Mouse (Mus musculus) Muller cell, postnatal 12 days (primary cell): ENCODE measurements around the gene Syt6.
"Not testable (repeated sequence)": the region's sequence is repeated elsewhere in the genome, so short reads cannot be mapped to it uniquely, and the experiment has no call there.

Experiments used
- DNase-seq: peaks from one replicate; pipeline ENCODE4 v3.0.0-alpha.2; 2015; ENCODE audit errors: inconsistent ontology term

Syt6 gene

DNA sequence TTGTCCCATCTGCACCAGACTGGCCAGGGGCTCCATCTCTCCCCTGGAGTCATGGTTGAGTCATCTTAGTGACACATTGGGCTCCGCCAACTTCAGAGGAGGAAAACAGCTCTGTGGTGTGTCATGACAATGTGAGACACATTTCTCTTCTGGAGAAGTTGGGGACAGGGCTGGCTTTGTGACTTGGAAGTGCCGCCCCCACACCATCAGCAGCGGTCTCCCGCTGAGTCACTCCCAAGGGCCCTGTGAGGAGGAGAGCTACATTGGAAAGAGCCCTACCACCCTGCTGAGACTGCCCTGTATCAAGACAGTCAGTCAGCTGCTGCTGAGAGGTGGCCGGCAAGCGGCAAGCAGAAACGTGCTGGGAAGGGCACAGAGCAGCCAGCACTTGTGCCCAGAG is 26.0 kb downstream of the Syt6 start:
- DNase-seq: peak; percentile 84

DNA sequence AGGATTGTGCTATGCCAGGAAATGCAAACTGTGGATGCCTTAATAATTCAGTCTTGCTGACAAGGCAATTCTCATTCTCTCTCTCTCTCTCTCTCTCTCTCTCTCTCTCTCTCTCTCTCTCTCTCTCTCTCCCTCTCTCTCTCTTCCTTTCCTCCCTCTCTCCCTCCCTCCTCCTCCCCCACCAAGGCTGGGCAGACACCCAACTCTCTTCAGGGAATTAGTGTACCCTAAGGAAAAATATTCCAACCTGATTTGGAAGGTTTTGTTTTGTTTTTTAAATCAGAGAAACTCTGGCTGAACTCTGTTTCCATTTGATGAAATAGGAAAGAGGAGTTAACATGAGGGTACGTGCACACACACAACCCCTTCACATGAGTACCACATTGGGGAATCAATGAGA is 26.5 kb downstream of the Syt6 start:
- DNase-seq: peak; percentile 48

DNA sequence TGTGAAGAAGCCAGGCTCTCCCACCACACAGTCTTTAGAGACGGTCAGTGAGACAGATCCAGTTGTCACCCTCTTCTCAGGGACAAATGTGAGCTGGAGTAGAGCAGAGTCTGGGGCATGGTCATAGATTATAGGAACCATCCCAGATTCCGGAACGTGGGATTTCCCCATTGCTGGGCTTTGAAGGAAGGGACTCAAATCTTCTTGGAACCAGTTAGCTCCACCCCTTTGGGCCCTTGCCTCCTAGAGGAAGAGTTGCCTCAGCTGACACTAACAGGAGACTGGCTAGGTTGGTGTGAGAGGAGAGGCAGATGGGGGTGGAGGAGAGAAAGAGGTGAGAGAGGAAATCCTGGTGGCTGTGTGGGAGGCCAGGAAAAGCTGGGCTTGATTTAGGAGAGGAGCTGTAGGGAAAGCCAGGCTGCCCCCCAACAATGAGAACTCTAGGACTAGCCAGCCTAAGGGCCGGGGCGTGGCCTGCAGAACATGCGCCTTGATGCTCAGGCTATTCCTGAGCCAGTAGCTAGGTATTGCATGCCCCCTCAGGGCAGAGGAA is 31.1 kb downstream of the Syt6 start:
- DNase-seq: no peak

DNA sequence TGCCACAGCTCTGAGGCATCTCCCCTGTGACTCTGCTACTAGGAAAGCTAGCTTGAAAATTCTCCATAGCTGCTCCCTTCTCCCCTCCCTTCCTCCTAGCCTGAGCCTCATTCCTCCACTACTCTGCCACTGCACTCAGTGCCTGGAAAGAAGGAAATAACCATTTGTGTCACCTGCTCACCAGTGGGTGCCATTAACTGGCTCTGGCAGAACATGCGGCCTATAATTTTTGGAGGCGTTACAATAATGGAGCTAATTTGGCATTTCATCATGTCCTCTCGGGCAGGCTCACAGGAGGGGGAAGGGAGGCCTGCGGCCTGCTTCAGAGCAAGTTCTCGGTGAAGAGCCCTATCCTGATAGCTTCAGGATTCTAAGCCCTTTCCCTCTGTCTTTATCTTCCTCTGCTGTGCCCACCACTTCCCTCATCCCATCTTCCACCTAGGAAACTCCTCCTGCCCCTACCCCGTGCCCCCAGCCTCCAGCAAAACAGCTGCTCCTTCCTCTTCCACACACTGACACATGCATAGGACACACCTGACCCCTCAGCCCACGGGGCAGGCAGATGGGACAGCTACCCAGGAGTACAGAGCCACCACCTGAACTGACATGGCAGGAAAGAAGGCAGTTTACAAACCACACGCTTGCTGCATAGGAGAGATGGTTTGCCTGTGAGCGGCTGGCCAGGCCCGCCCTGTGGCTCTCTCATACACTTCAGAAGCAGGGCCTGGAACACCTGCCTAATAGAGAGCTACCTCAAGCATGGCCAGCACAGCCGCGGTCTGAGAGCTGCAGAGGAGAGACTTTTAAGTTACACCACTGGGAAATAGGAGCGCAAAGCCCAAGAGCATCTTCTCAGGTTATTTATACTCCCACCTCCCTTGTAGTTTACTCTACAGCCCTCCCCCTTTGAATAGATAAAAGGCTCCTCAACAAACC is 31.9 kb downstream of the Syt6 start:
- no peak for DNase-seq

DNA sequence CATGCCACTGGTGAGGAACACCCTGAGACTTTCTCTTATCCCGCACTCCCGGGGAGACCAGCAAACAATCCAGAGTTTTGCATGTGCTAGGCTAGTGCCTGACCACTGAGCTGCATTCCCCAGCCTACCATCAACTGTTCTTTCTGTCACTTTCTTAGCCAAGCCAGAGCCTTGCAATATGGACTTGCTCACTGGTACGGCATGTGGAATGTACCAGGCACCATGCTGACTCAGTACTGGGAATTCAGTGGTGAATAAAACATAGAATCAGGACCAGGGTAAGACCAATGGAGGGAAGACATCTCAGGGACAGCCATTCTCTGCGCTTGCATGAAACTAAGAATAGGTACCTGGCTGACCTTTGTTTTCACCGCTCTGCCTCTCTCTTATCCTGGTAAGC is 35.2 kb downstream of the Syt6 start:
- DNase-seq: no peak

DNA sequence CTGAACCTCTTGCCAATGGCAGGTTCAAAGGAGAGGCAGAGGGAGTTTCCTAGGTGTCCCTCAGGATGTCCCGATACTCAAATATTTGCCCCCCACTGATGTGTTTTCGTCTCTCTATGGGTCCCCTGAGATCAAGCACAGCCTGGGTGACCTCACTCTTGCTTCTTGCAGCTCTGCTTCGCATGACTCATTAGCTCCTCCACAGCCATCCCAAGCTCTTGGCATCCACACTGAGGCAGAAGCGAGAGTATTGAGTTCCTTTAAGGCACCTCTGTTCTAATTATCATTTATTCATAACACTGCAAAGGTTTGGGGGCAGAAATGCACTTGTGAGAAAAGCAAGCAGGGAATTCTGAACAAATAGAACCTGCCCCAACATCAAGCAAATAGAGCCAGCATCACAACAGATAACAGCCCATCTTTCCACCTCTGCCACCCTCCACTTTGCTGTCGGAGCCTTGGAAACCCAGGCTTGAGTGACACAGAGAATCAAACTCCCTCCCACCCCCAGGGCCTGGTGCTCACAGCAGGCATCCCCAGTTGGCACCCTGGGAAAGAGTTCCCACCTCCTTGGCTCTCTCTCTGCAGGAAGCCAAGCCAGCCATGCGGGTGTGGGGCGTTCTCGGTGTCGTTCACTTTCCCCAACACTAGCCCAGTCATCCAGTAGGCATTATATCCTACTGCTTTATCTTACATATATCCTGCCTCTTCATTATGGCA is 37.8 kb downstream of the Syt6 start:
- no peak for DNase-seq

DNA sequence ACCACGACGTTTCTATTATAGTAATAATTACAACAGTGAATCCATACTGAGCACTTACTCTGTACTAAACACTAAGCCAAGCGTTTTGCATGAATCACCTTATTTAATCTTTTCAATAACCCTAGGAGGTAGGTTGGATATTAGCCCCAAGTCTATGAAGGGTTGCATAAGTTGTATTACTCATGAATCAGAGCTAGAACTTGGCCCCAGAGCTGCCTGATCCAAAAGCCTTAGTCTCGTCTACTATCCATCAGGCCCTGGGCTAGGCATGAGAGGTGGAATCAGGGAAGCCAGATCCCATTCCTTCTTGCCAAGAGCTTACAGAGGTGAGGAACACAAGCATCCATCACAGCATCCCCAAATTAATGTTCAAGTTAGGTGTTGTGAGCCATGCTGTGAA is 40.6 kb downstream of the Syt6 start:
- DNase-seq: no peak

DNA sequence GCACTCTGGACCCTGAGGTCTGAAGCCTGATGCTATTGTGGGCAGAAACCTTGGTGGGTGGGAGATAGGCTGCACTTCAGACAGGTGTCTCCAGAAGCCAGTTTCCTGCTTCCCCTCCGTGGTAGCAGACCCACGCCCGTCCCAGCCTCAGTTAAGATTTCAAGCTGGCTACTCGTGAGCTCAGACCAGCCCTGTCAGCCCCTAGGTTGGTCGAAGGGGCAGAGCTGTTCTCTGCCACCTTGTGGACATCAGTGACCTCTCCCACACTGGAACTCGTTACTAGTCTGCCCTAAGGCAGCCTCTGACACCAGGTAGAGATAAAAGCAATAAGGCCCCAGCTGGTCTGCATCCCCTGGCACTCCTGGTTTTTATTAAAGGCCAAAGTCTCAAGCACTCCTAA is 42.0 kb downstream of the Syt6 start:
- no peak for DNase-seq

DNA sequence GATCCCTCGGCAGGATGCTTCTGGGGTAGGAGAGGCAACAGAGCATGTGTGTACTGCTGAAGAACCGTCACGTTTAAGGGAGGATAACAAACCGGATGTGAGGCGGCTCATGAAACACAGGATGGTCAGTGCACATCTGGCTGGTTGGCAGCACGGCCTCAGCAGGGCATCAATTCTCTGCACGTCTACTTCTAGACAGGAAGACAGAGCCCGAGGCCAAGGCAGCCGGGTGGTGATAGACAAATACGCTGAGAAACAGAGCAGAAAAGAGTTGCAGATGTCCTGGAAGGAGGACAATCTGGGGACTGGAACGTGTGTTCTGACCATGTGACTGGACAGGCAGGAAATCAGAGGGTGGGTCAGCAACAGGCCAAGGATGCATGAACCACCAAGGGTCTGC is 45.1 kb downstream of the Syt6 start:
- no peak for DNase-seq

DNA sequence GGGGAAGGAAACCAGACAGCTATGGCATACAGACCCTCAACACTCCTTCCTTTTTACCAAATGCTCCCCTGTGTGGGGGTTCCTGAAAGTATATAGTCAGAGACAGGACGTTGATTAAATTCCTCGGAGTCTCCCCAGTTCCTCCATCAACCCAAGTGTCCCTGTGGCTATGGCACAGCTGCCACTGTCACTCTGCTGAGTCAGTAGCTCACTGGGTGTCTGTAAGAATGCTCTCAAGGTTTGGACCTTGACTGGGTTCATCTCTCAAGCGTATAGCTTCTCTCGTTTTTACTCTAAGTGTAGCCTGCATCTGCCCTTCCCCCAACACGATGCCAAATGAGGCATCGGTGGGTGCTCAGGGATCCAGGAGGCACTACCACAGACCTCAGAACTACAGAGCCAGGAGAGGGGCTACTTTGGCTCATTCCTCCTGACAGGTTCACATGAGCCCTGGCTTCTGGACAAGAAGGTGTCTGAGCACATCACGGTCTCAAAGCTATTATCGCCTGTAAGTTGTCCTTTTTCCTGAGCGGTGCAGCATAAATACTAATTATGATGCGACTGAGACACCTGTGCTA is 49.0 kb downstream of the Syt6 start:
- DNase-seq: no peak

DNA sequence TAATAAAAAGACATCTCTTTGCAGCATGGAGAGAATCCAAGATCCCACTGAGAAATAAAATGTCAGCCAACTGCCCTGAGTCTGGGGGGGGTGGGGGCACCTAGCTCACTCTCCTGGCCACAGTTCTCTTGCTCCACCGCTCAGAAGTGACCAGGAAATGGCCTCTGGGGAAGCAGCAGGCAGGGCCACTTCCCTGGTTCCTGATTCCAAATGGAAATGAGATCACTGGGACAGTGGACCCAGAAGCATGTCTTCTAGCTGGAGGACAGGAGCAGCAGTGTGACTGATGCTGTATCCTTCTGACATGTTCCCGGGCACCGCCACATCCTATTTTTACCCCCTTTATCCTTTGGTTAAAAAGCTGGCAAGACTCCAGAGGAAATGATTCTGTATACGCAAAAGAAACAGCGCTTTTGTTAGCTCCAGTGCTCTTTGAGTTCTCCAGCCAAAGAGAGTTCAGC is 49.6 kb downstream of the Syt6 start:
- DNase-seq: peak; percentile 22

DNA sequence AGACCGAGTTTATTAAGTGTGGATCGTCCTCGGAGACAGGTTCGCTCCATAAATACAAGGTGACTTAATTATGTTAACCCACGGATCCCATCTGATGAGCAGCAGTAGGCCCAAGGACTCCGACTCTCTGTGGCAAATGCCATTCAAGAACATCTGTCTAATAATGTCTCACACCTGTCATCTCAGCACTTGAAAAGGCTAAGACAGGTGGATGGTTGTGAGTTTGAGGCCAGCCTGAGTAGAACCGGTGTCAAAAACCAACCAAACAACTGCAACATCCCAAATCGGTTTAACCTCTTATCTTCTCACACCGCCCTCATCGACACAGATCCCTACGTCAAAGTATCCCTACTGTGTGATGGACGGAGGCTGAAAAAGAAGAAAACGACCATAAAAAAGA is 50.1 kb downstream of the Syt6 start:
- no peak for DNase-seq

DNA sequence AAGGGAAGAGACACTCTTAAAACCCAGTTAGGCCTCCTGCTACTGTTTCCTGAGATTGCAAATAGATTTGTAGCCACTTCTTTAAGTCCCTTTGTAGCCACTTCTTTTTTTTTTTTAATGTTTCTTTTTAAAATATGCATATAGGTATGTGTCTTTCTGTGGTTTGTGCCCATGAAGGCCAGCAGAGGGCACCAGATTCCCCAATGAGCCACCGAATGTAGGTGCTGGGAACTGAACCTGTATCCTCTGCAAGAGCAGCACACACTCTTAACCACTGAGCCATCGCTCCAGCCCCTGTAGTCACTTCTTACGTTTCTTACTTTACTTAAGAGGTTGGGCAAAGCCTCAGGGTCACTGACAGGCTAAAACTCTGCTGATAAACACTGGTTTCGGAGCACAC is 51.5 kb downstream of the Syt6 start:
- DNase-seq: no peak

DNA sequence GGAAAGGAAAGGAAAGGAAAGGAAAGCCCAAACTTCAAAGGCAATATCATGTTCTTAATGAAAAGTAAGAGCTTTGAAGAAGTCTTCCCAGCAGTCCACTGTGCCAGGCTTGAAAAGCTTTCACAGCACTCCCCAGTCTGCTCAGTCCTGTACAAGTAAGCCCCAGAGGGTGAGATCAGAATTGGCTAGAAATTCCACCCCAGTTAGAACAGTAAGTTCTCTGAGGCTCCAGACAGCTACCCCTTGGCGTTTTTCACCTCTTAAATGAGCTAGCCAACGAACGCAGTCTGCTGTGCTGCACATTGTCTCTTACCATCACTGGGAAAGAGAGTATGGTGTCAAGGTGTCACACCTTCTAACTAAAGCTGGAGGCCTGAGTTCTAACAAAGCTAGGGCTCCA is 52.6 kb downstream of the Syt6 start:
- no peak for DNase-seq

DNA sequence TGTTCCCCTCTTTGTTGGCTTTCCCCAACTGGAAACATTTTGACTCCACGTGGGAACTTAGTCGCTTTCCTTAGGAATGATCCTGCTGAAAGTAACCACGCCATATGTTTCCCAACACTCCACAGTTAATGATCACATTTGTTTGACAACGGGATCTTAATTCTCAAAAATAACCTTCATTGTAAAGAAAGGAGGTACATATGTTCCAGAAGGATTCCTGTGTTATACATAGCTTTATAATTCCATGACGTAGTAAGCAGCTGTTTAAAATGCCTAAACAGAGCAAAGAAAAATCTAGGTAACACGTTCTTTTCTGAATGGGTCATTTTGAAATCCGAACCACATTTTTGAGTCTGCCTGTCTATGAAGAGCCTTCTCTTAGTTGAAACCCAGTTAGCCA is 58.1 kb downstream of the Syt6 start:
- DNase-seq: no peak

DNA sequence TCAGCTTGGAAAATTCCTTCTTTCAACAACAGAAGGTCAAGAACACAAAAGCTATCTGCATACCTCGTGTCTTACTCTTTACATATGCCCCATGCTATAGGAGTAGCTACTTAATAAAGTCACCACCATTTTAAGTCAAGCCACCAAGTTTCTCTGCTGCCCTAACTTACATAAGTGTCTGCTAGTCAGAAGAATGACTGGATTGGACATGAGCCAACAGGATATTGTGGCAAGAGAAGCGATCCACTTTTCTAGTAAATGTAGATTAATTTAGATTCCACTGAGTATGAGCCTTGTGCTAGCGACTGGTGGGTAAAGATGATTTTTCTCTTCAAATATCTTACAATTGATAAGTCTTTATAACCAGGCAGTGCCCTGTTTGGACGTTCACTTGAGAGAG is 58.8 kb downstream of the Syt6 start:
- peak; percentile 17 for DNase-seq

DNA sequence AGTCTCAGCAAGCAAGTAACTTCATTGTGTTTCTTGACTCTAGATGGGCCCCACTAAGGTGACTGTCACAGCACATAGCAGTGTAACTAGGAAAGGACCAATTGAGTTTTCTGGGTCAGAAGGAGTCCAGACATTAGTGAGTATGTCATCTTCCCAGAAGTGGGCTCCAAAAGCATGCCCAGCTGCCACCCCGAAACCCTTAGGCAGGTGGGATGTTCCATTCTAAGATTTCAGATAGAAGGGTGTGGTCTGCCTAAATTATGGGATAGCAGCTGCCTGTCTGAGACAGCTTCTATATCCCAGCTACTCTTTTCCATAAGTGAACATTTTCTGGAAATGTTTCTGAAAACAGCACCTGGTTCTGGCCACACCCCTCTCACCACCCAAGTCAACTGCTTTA is 59.2 kb downstream of the Syt6 start:
- DNase-seq: no peak

DNA sequence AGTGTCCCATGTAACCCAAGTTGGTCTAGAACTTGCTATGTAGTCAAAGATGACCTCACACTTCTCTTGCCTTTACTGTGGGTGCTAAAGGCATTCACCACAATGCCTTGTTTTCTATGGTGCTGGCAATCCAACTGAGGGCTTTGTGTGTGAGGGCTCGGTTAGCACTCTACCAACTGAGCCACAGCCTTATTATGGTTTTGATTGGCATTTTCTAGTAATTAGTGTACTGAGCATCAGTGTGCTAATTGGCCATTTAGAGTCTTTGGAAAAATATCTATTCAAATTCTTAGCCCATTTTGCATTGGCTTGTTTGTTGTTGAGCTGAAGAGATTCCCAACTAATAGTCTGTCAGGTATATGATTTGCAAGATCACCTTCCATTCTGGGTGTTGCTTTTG is 62.6 kb downstream of the Syt6 start:
- peak; percentile 25 for DNase-seq

DNA sequence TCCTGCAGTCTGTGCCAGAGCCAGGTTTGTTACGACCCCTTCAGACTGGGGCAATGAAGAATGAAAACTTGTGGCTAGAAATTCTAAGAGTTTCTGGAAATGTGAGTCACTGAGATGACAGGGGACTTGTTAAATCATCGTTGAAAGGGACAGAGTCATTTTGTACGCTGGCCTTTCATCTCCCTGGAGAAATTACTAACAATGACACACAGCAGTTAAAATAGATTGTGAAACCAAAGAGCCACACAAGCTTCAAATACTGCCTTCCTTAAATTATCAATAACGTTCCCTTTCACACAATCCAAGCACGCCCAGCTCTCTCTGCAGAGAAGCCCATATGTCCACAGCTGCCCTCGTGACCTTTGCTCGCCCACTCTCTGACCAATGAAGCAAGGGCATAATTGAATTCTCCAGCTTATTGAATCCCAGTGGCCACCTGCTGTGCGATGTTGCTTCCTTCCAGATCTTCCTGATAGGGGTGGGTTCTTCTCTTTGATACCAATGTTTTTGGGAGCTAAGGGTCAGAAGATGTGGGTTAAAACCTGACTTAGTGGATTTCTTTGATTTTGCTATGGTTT is 65.3 kb downstream of the Syt6 start:
- peak; percentile 77 for DNase-seq

DNA sequence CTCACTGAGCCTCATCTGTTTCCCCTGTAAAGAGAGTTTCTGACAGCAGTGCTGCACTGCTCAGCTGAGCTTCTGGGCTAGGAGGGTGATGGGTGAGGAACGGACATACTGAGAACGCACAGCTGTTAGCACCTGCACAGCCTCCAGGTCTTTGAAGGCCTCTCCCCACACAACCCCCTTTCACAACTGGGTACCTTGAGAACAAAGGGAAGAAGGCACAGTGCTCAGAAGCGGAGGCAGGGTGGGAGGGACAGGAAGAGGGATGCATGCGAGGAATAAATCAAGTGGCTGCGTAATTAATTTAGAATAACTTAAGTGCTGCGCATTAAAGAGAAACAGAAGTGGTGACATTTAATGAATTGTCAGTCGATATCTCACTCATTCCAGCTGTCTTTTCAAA is 66.3 kb downstream of the Syt6 start:
- no peak for DNase-seq

DNA sequence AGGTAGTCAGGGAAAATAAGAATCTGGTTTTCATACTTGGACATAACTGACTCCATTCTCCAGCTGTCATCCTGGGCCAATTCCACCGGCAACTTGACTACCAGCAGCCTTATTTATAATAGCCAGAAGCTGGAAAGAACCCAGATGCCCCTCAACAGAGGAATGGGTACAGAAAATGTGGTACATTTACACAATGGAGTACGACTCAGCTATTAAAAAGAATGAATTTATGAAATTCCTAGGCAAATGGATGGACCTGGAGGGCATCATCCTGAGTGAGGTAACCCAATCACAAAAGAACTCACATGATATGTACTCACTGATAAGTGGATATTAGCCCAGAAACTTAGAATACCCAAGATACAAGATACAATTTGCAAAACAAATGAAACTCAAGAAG is 70.9 kb downstream of the Syt6 start, which contains the start of gene Atg4a-ps:
Gene Atg4a-ps, minus strand, starts transcription at position 101 of the 400 bp plus-strand sequence.
- DNase-seq: not testable (repeated sequence)
